Mouse (Mus musculus) liver, embryonic 14.5 days (tissue): Measurements from ENCODE around the gene Zcchc4.

Experiments used
- CTCF ChIP-seq: IDR thresholded peaks from 2 replicates; pipeline ENCODE4 v1.5.1; 2016; ENCODE audit warnings: antibody characterized with exemption, low read depth, control low read depth
- EP300 ChIP-seq: IDR thresholded peaks from 2 replicates; pipeline ENCODE4 v1.6.1; 2016; ENCODE audit warnings: antibody characterized with exemption, low read depth

- no peak for TF ChIP-seq CTCF
- no peak for TF ChIP-seq EP300
These were observed 31.8 kb downstream of the Zcchc4 start for GRCm38 (mm10) chr5:52807030-52807429.
